Mouse (Mus musculus) small intestine, adult 2 months (tissue): ENCODE data around the gene Ppp6r1. TPM values are rescaled to one million over a fixed set of nuclear protein-coding genes. Genes with fewer than 3 reads are reported as not detected.

Experiments
- H3K27ac ChIP-seq: fragments of 200-500 bp; 2 replicates; pipeline ENCODE4 v1.5.1; 2012; ENCODE audit warnings: low read depth, low read length, control low read depth, inconsistent platforms; ENCODE audit not compliant: insufficient read depth
- H3K27me3 ChIP-seq: fragments of 200-500 bp; 2 replicates; pipeline ENCODE4 v1.6.1; 2012; ENCODE audit warnings: mild to moderate bottlenecking, moderate library complexity, low read length, inconsistent platforms; ENCODE audit not compliant: control insufficient read depth, insufficient read depth
- H3K36me3 ChIP-seq: fragments of 200-500 bp; 2 replicates; pipeline ENCODE4 v1.6.1; 2012; ENCODE audit warnings: mild to moderate bottlenecking, low read length, control low read depth, inconsistent platforms; ENCODE audit not compliant: control insufficient read depth, insufficient read depth
- H3K4me1 ChIP-seq: fragments of 200-500 bp; 2 replicates; pipeline ENCODE4 v1.6.1; 2012; ENCODE audit warnings: low read length, inconsistent platforms, mixed read lengths; ENCODE audit not compliant: control insufficient read depth, insufficient read depth, insufficient read length
- H3K4me3 ChIP-seq: fragments of 200-500 bp; 2 replicates; pipeline ENCODE4 v1.5.1; 2012; ENCODE audit warnings: low read depth, mild to moderate bottlenecking, control low read depth, inconsistent platforms, low read length, moderate library complexity
- CTCF ChIP-seq: fragments of 200-500 bp; IDR thresholded peaks from 2 replicates; pipeline ENCODE4 v1.5.1; 2012; ENCODE audit warnings: low read depth, mild to moderate bottlenecking, control low read depth, inconsistent platforms, low read length, moderate library complexity, mixed read lengths; ENCODE audit not compliant: insufficient replicate concordance, insufficient read length; ENCODE audit errors: extremely low read depth
- POLR2A ChIP-seq: fragments of 200-500 bp; IDR thresholded peaks from 2 replicates; pipeline ENCODE4 v1.6.1; 2012; ENCODE audit warnings: low read depth, mild to moderate bottlenecking, control low read depth, inconsistent platforms, low read length, moderate library complexity
- WGBS: fragments of 180-500 bp; shearing (Covaris S2); methylation state at CpG from one replicate; pipeline ENCODE4 v1.1.7; 2018; 5-methylcytosine and 5-hydroxymethylcytosine counted together
- polyA plus RNA-seq: library from polyadenylated mRNA; depleted of rRNA; stranded (reverse); fragments of >200 nt; gene quantifications from 2 replicates; pipeline ENCODE4 v1.2.3, GENCODE M21; 2012

The Ppp6r1 gene
- polyA plus RNA-seq, 1 experiment, result 142 TPM

- TF ChIP-seq CTCF (no peak), POLR2A (no peak)
- WGBS, result 70% methylated on average over 5 of the region's 5 CpGs
- no peak overlapping the region for H3K4me3 ChIP-seq
- H3K27me3 ChIP-seq, result no peaks in the 10 kb centered on the region
- peaks cover 14% of the 10 kb centered on the region for H3K36me3 ChIP-seq
- H3K4me1 ChIP-seq, result peaks cover 44% of the 10 kb centered on the region; the same call in 1 of the 2 replicates
- peak overlapping the region; percentile 93 for H3K27ac ChIP-seq
Observed at GRCm38 (mm10) chr7:4652726-4653125, 6.1 kb downstream of the Ppp6r1 start.

GRCm38 (mm10) chr7:4651581-4651980 lies 7.2 kb downstream of the Ppp6r1 start:
- TF ChIP-seq POLR2A, result no peak
- no peak for TF ChIP-seq CTCF
- Histone ChIP-seq H3K4me1 (peaks cover 39% of the 10 kb centered on the region), H3K36me3 (peaks cover 18% of the 10 kb centered on the region), H3K27me3 (no peaks in the 10 kb centered on the region), H3K27ac (peak overlapping the region; percentile 42), H3K4me3 (no peak overlapping the region)
- WGBS, result 19% methylated on average over 8 of the region's 8 CpGs

GRCm38 (mm10) chr7:4647992-4648391 lies 10.8 kb downstream of the Ppp6r1 start:
- WGBS, result 68% methylated on average over 2 of the region's 2 CpGs
- Histone ChIP-seq H3K27me3 (no peaks in the 10 kb centered on the region), H3K27ac (0 out of 2 replicates have a peak overlapping the region, but pooled peaks have one; percentile 3), H3K4me3 (no peak overlapping the region), H3K4me1 (peaks cover 28% of the 10 kb centered on the region), H3K36me3 (peaks cover 38% of the 10 kb centered on the region)
- TF ChIP-seq POLR2A, result no peak
- no peak for TF ChIP-seq CTCF

- no peak for TF ChIP-seq CTCF
- no peak for TF ChIP-seq POLR2A
- 21% methylated on average over 6 of the region's 6 CpGs for WGBS
- Histone ChIP-seq H3K36me3 (peaks cover 37% of the 10 kb centered on the region), H3K4me3 (no peak overlapping the region), H3K27ac (no peak overlapping the region), H3K27me3 (no peaks in the 10 kb centered on the region), H3K4me1 (peaks cover 21% of the 10 kb centered on the region)
Observed at GRCm38 (mm10) chr7:4647291-4647690, 11.5 kb downstream of the Ppp6r1 start.

- no peak overlapping the region for H3K27ac ChIP-seq
- no peaks in the 10 kb centered on the region for H3K27me3 ChIP-seq
- TF ChIP-seq CTCF (no peak), POLR2A (no peak)
- no peak overlapping the region for H3K4me3 ChIP-seq
- peaks cover 41% of the 10 kb centered on the region for H3K36me3 ChIP-seq
- H3K4me1 ChIP-seq, result peaks cover 18% of the 10 kb centered on the region
- WGBS, result 89% methylated on average over 3 of the region's 3 CpGs
Observed at GRCm38 (mm10) chr7:4646806-4647205, 12.0 kb downstream of the Ppp6r1 start.

GRCm38 (mm10) chr7:4643225-4643624 lies 15.6 kb downstream of the Ppp6r1 start:
- no peaks in the 10 kb centered on the region for H3K27me3 ChIP-seq
- H3K4me1 ChIP-seq, result peaks cover 10% of the 10 kb centered on the region
- H3K27ac ChIP-seq, result no peak overlapping the region
- TF ChIP-seq POLR2A (no peak), CTCF (no peak)
- no peak overlapping the region for H3K4me3 ChIP-seq
- peaks cover 70% of the 10 kb centered on the region for H3K36me3 ChIP-seq
- WGBS, result 88% methylated on average over 6 of the region's 6 CpGs

- no peak overlapping the region for H3K27ac ChIP-seq
- peaks cover 5% of the 10 kb centered on the region; the same call in 1 of the 2 replicates for H3K4me1 ChIP-seq
- H3K27me3 ChIP-seq, result no peaks in the 10 kb centered on the region
- H3K4me3 ChIP-seq, result no peak overlapping the region
- WGBS, result 79% methylated on average over 7 of the region's 7 CpGs
- H3K36me3 ChIP-seq, result peaks cover 76% of the 10 kb centered on the region
- TF ChIP-seq POLR2A, result no peak
- TF ChIP-seq CTCF, result no peak
Observed at GRCm38 (mm10) chr7:4641956-4642355, 16.9 kb downstream of the Ppp6r1 start.
